Mouse (Mus musculus): Measurements from ENCODE around the gene 9230112D13Rik.

Gene 9230112D13Rik

GRCm38 (mm10) chr14:34540685-34541162, 18.1 kb upstream of the 9230112D13Rik start:
- peak; percentile 29 for DNase-seq (ENCODE audit: low spot score)

GRCm38 (mm10) chr14:34535883-34536282, 13.3 kb upstream of the 9230112D13Rik start:
- peak; percentile 59 for DNase-seq (ENCODE audit: low spot score)

- DNase-seq (ENCODE audit: low spot score), result no peak
These were observed 10.9 kb upstream of the 9230112D13Rik start for GRCm38 (mm10) chr14:34533537-34533936.

DNA sequence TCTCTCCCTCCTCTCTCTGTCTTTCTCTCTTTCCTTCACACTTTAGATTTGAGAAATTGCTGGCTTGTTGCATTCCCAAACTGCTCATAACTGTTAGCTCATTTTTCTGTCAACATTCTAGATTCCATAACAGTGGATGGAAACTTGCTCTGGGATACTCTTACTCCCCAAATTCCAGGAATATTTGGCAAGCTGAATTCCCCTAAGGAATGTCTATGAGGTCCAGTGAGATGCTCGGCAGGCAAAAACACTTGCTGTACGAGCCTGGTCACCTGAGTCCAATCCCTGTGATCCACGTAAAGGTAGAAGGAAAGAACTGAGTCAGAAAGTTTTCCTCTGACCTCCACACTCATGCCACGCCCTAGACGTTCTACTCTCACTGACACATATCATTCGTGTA, 9.9 kb upstream of the 9230112D13Rik start:
- DNase-seq (ENCODE audit: low spot score), result no peak

- no peak for DNase-seq (ENCODE audit: low spot score)
These were observed 6.2 kb upstream of the 9230112D13Rik start for GRCm38 (mm10) chr14:34528804-34529203.

GRCm38 (mm10) chr14:34517959-34518544, 4.5 kb downstream of the 9230112D13Rik start:
- DNase-seq (ENCODE audit: low spot score), result no peak

DNA sequence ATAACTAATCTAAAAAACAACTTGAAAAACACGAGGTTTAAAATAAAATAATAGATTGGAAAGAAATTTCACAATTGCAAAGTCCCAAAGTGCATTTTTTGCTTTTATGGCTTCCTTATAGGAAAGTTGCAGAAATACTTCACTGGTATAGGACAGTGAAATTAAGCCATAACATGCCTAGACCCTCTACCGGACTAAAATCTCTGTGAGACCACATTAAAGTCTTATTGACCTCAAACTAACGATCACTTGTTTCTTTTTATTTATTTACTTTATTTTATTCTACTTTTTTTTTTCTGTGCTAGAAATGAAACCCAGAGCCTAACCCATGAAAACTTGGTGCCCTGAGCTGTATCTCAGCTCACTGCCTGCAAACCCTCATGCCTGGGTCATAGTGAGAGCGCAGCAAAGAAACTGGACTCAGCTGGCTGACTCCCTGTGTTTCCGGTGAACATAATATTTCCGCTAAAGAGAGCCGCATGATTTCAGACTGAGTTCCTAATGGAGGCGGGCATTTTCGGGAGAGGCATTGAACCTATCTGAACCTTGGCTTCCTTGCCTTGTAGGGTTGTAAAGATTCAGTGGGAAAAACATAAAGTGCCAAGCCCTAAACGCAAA, 5.5 kb downstream of the 9230112D13Rik start:
- DNase-seq (ENCODE audit: low spot score), result no peak

GRCm38 (mm10) chr14:34515860-34516259, 6.7 kb downstream of the 9230112D13Rik start:
- no peak for DNase-seq (ENCODE audit: low spot score)

DNA sequence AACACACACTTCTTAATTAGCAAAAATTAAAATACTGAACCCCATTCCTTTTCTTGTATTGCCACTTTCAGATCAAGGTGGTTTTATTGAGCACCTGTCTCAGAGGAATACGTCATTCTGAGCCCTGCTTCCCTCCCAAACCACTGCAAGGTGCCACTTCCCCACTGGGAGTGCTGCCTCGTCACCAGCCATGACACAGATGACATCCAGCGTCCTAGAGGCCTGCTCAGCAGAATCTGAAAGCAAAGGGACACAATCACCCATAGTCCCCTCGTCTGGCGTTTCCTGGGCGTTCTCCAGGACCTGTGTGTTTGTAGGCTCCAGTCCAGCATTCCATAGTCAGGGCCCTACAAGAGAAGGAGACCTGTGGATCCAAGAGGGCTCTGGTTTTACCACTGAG, 8.5 kb downstream of the 9230112D13Rik start:
- DNase-seq (ENCODE audit: low spot score), result no peak

DNA sequence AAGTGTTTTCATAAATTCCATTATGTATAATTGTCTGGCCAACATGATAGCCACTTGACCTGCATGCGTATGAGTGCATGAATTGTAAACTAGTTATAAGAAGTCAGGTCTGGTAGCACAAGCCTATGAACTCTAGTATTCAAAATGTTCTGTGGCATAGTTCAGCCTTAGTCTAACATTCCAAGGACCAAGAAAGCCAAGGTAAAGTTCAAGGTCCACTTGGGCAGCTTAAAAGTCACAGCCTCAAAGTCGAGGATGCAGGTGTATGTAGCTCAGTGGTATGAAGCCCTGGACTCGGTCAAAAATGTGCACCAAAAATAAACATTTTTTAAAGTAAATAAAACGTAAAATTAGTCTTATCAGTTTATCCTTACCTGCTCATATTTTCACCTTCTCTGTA, 10.0 kb downstream of the 9230112D13Rik start:
- DNase-seq (ENCODE audit: low spot score), result no peak

DNA sequence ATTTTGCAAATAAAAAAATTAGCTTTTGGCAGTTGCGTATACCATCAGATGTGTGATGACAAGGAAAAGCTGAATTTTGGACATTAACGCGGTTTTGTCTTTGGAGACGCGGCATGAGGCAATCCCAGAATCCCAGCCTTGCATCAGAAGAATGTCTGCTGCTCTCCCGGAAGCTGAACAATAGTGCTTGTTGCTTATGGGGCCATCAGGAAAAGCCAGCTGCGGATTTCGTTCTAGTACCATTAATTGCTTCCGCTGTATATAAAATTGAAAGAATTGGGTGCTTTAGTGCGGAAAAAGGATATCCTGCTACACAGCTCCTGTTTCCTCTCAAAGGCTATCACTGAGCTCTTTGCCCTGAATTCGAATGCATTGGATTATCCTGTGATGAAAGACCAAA, 10.7 kb downstream of the 9230112D13Rik start:
- no peak for DNase-seq (ENCODE audit: low spot score)

GRCm38 (mm10) chr14:34508842-34509439, 13.7 kb downstream of the 9230112D13Rik start:
- no peak for DNase-seq (ENCODE audit: low spot score)

DNA sequence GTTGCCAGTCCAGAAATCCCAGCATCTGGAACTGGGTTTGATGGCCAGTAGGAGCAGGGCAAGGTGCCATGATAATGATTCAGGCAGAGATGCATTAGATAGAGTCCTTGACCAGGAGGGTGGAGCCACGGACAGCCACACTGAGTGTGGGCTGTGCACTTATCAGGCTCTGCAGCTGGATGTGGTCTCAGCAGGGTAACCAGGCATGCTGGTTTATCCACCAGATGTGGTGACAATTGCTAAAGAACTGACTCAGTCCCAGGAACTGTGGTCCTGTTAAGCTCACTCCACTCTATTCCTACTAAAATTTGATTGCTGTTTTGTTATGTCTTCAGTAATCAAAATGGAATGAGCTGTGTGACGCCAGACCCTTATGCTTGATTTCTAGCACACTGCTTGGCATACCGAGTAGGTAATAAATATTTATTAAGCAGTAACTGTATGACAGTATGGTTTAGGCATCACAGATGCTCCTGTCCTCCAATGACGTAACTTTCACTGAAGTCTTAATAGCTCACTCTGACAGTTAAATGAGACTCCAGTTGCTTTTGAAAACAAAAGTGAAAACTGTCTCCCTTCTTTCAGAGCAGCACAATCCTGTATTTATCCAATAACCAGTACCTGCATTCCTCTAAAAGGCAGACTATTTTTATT, 14.3 kb downstream of the 9230112D13Rik start:
- DNase-seq (ENCODE audit: low spot score), result no peak

DNA sequence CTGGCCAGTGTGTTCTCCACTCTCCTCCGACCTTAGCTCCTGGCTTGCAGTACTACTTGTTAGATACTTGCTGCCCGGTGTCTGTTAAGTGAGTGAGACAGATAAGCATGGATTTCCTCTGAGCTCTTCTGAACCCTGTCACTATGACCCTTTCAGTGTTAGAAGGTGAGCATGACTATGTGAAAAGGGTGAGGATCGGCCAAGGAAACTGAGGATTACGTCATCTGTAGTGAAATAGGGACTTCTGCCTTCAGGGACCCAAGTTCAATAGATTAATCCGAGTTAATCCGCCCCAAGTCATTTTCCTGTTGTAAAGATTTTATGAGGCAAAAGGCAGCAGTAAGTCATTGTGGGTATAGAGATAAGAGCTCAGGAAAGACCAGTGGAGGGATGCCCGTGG, 17.3 kb downstream of the 9230112D13Rik start:
- DNase-seq (ENCODE audit: low spot score), result peak; percentile 42

DNA sequence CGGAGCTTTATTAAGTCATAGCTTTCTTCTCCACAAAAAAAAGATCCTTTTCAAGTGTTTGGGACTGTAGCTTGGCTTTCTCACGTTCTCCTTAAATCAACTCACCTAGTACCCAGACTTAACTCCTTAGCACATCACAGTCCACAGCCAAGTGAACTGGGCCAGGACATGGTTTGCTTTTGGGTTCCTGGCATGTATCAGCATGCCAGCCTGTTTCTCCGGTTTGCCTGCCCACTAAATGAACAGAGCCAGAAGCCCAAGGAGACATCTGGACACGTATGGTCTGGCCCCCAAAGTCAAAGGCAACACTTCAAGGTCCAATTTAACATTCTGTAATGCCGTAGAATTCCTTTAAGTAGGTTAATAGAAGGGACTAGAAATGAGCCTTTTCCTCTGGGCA, 18.2 kb downstream of the 9230112D13Rik start:
- no peak for DNase-seq (ENCODE audit: low spot score)

GRCm38 (mm10) chr14:34503759-34504158, 18.8 kb downstream of the 9230112D13Rik start:
- no peak for DNase-seq (ENCODE audit: low spot score)

DNA sequence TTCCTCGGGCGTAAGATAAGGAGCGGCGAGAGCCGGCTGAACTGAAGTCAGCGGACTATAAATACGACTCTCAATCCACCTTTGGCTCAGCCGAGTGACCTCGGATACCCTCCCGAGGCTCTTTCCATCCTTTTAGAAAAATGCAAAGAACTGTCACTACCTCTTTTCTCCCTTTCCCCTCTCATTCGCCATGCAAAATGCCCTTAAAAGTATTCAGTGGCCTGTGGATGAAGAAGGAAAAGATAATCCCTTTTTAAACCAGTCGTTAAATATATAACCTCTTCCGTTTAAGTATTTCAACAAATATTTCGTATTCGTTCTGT, 19.3 kb downstream of the 9230112D13Rik start, which contains the start of gene Bmpr1a:
Bmpr1a (minus strand) TSS at position 17 of the 323 bp plus-strand sequence.
- no peak for DNase-seq (ENCODE audit: low spot score)

GRCm38 (mm10) chr14:34502475-34503324, 19.9 kb downstream of the 9230112D13Rik start:
- peak; percentile 92 for DNase-seq (ENCODE audit: low spot score)

DNA sequence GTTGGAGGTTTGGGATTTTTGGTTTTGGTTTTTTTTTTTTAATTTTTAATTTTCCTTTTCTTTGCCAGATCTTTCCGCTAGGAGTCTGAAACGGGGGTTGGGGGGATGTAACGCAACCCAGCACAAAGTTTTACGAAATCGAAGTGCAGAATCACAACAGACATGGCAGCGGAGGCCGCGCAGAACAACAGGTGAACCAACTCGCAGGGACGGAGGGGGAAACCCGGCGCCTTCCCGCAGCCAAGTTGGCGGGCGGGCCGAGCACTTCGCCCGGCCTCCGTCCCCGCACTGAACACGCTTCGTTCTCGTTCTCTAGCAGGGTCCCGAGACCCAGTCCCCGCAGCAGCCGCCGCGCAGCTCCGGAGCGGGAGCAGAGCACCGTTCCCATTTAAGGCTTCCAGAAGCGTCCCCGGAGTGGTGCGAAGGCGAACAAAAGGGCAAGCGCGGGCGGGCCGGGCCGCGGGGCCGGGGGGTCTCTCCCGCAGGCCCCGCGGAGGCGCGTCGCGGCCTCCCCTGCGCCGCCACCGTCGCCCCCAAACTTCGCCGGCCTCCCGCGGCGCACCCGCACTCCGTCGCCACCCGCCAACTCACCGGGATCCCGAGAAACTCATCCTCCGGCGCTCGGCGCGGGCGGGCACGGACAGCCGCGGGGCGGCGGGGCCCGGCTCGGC, 20.7 kb downstream of the 9230112D13Rik start:
- peak; percentile 68 for DNase-seq (ENCODE audit: low spot score)

DNA sequence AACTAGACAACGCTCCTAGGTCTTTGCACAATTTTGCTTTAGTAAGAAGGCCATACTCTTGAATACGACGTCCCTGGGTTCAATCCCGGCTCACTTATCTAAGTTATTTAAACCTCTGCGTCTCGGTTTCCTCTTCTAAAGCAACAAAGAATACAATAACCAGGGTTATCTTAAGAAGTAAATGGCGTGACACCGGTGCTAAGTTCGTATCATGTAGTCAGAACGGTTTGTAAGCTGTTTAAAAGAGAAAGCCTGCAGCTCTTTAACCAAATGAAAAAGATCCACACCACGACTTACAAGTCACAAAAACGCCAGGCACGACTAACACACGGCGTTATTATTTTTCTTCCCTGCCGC, 21.2 kb downstream of the 9230112D13Rik start:
- DNase-seq (ENCODE audit: low spot score), result no peak

DNA sequence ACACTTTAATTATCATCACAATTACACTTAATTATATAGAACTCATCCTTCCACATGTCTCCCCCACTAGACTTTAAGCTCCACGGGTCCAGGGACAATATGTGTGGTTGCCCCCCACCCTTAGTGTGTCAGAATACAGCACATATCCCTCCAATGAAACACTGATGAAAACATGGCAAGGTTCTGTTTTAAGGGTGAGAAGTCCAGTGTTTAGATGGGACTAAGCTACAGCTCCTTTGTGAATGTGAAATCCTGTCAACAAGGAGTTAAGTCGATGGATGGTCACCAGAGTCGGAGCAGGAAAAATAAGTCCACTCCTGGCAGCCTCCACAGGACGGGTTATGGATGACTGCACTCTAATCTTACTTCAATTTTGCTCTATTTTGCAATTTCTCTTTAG, 22.3 kb downstream of the 9230112D13Rik start:
- no peak for DNase-seq (ENCODE audit: low spot score)

GRCm38 (mm10) chr14:34499664-34500063, 22.9 kb downstream of the 9230112D13Rik start:
- no peak for DNase-seq (ENCODE audit: low spot score)
